In genomic region chr17:5963766-5964165, GRCm38 (mm10) we compare ENCODE assay signal across 29 mouse cellular contexts.
"Had no signal": no experiment of that assay in that cellular context is flagged by ENCODE, and none has a peak within 500 bp of the region (broad histone marks: within the 10 kb centered on the region; RNA-seq: fewer than 3 reads in every experiment).

No protein-coding gene starts in this region.

- DNase-seq: left cerebral cortex, postnatal 4 days; liver; liver, embryonic 13.5 days; liver, postnatal 0 days; lung, adult 2 months; lung, embryonic 14.5 days; lung, postnatal 10 days; lung, postnatal 14 days; midbrain, embryonic 14.5 days had no signal

- H3K4me3 ChIP-seq: limb, embryonic 10.5 days; limb, embryonic 12.5 days; limb, embryonic 13.5 days; limb, embryonic 15.5 days; liver, embryonic 12.5 days; liver, embryonic 13.5 days; liver, embryonic 15.5 days; lung, embryonic 15.5 days; megakaryocyte, embryonic 14.5 days; midbrain, embryonic 10.5 days; midbrain, embryonic 12.5 days; midbrain, embryonic 13.5 days; midbrain, embryonic 15.5 days; myocyte; neural tube, embryonic 12.5 days had no signal

- H3K27ac ChIP-seq: limb, embryonic 10.5 days; limb, embryonic 12.5 days; limb, embryonic 13.5 days; limb, embryonic 15.5 days; liver, embryonic 12.5 days; liver, embryonic 14.5 days; lung, embryonic 15.5 days; macrophage; midbrain, embryonic 10.5 days; midbrain, embryonic 12.5 days; midbrain, embryonic 13.5 days; midbrain, embryonic 15.5 days; neural tube, embryonic 12.5 days had no signal

- H3K9ac ChIP-seq: limb, embryonic 12.5 days; limb, embryonic 13.5 days; limb, embryonic 15.5 days; liver, embryonic 12.5 days; liver, embryonic 13.5 days; liver, embryonic 14.5 days; liver, embryonic 15.5 days; liver, postnatal 0 days; lung, embryonic 14.5 days; lung, embryonic 15.5 days; midbrain, embryonic 12.5 days; midbrain, embryonic 13.5 days; midbrain, embryonic 15.5 days; neural tube, embryonic 12.5 days had no signal

- H3K9me3 ChIP-seq: limb, embryonic 10.5 days; limb, embryonic 13.5 days; limb, embryonic 15.5 days; liver, embryonic 12.5 days; liver, embryonic 13.5 days; liver, embryonic 15.5 days; lung, embryonic 15.5 days; midbrain, embryonic 13.5 days; midbrain, embryonic 15.5 days; neural tube, embryonic 12.5 days had no signal

- H3K4me2 ChIP-seq: limb, embryonic 12.5 days; limb, embryonic 13.5 days; limb, embryonic 15.5 days; liver, embryonic 11.5 days; liver, embryonic 12.5 days; liver, embryonic 13.5 days; lung, embryonic 14.5 days; lung, embryonic 15.5 days; midbrain, embryonic 11.5 days; midbrain, embryonic 12.5 days; midbrain, embryonic 13.5 days; midbrain, embryonic 15.5 days; neural tube, embryonic 12.5 days had no signal

- H3K36me3 ChIP-seq: limb, embryonic 10.5 days; limb, embryonic 12.5 days; limb, embryonic 13.5 days; limb, embryonic 15.5 days; liver, embryonic 12.5 days; liver, embryonic 13.5 days; liver, embryonic 15.5 days; lung, embryonic 15.5 days; midbrain, embryonic 10.5 days; midbrain, embryonic 12.5 days; midbrain, embryonic 13.5 days; midbrain, embryonic 15.5 days; neural tube, embryonic 12.5 days had no signal

- H3K27me3 ChIP-seq: limb, embryonic 15.5 days; liver, embryonic 13.5 days; liver, embryonic 15.5 days; lung, embryonic 15.5 days; midbrain, embryonic 13.5 days; midbrain, embryonic 15.5 days; neural tube, embryonic 12.5 days had no signal

- ATAC-seq: liver, embryonic 12.5 days; liver, postnatal 0 days; lung, postnatal 0 days; midbrain, embryonic 13.5 days; midbrain, embryonic 15.5 days; midbrain, embryonic 16.5 days had no signal

- H3K4me1 ChIP-seq: liver, embryonic 12.5 days; midbrain, embryonic 12.5 days; midbrain, embryonic 15.5 days; neural tube, embryonic 12.5 days had no signal
